Mouse (Mus musculus): ENCODE measurements around the gene Psmb4. TPM values are rescaled to one million over a fixed set of nuclear protein-coding genes. Genes with fewer than 3 reads are reported as not detected.
"Not testable (repeated sequence)": the region's sequence is repeated elsewhere in the genome, so short reads cannot be mapped to it uniquely, and the experiment has no call there.

The Psmb4 gene
- 100 to 1,000 TPM; 297 to 299 TPM for total RNA-seq (2021)

DNA sequence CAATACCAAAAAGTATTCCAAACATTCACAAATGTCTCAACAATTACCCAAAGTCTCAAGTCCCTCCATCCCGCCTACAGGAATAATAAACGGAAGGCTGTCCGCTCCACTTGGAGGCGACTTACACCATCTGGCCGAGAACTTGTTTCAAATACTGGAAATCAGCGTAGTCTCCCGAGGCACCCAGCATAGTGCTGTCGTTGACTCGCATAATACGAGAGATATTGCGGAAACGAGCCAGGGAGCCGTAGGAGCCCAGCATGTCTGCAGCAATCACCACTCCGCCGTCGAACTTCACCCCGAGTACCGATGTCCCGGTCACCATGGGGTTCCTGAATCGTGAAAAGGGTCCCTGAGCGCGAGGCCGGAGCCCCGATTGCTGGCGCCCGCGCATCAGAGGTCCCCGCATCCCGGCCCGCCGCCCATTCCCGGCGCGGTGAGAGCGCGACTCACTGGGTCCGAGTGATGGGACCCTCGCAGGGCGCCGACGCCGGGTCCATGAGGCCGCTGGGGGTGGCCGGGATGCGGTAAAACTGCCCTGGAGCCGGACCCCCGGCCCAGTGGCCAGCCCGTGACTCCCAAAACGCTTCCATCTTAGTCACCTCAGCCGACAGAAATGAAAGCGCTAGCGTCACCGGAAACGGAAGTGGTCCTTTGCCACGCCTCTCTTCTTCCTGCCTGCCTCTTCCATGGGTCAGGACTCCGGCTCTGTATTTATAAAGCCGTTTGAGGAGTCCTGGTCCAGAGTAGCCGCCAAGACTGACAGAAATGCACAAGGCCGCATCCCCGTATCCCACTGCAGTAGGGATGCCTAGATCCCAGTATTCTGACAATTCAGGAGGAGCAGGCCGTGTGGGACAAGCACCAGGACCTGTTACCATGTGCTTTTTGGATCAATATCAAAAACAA is at the start of gene Psmb4:
Gene Psmb4, minus strand, starts transcription at position 646 of the 909 bp plus-strand sequence.
- DNase-seq: peak; percentile 88

DNA sequence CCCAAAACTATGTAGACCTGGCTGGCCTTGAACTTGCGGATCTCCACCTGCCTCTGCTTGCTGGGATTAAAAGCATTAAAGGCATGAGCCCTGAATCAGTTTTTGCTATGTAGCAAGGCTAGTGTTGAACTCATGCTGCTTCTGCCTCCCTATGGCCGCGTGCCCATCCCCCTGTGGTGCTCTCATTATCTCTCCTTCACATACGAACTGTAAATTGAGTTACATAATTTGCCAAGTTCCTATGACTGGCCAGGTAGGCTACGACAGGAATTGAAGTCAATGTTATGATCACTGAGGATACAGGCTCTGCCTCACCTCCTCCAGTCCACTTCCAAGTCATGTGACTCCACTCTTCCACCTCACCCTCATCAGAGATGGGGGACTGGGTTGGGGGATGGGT is 49.4 kb upstream of the Psmb4 start:
- DNase-seq: not testable (repeated sequence)

DNA sequence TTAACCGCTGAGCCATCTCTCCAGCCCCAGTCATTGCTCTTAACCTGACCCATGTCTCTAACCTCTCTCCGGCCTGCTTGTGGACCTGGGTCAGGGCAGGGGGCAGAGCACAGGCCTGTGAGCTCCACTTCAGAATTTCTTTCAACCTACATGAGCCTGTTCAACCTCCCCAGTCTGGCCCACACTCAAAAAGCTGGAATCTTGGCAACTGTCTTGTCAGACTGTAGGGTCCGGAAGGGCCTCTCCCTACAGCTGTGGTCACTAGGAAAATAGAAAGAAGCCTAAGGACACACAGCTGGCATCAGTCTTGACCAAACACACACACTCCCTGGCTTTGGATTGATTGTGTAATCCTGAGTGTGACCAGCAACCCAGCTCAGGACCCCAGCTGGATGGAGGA is 48.6 kb upstream of the Psmb4 start:
- DNase-seq: peak; percentile 87

DNA sequence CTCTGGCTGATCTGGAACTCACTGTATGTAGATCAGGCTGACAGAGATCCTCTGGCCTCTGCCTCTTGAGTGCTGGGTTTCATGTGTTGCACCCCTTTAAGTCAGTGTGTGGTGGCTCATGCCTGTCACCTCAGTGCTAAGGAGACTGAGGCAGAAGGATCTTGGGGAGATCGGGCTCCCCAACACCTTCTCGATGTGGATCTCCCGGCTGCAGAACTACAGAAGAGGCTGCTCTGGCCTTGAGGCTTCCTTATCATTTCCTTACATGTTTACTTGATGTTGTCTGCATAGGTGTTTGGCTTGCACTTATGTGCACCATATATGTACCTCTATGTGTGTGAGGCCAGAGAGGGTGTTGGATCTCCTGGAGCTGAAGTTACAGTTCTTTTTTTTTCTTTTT is 47.8 kb upstream of the Psmb4 start:
- DNase-seq: not testable (repeated sequence)

DNA sequence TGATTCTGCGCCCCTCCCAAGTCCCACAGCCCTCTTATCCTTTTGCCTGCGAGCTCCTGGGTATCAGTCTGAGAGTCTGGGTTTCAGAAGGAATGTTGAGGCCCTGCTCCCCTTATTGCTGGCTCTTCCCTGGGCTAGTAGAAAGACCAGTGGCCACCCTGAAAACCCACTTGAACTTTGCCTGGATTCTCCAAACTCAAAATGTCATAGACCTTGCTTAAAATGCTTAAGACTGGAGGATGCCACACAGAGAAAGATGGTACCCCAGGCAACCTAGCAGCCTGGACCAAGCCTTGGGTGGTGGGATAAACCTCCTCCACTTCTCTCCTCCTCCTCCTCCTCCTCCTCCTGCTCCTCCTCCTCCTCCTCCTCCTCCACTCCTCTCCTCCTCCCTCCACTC is 46.8 kb upstream of the Psmb4 start:
- DNase-seq: not testable (repeated sequence)

DNA sequence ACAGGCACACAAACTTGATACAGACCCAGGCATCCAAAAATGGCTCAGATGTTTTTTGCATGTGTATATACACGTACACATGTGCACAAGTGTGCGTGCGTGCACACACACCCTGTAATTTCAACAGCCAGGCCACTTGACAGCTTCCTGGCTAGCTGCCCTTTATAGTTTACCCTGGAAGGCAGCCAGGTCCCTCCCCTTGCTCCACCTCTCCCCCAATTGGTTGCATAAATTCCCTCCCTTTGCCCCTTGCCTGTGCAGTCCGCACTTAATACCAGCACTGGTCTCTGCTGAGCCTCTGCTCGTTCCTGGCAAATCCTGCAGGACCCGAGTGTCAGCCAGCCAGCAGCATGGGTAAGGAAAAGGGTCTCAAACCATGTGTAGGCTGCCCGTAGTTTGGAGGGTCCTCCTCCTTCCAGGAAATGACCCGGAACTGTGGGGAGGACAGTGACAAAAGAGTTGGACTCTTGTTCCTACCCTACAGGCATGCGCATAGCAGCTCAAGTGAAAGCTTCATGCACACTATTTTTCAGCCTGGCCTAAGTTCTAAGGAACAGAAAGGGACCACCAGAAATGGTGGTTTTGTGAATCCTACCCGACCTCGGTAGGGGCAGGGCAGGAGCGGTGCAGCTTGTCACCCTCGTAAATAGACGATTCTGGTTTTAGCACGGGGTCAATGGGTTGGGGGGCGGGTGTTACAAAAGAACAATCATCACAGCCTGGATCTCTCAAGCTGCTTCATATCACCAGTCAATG is 46.2 kb upstream of the Psmb4 start, which contains the start of gene Selenbp1:
Gene Selenbp1, plus strand, starts transcription at position 248 of the 756 bp plus-strand sequence.
- DNase-seq: peak; percentile 95

DNA sequence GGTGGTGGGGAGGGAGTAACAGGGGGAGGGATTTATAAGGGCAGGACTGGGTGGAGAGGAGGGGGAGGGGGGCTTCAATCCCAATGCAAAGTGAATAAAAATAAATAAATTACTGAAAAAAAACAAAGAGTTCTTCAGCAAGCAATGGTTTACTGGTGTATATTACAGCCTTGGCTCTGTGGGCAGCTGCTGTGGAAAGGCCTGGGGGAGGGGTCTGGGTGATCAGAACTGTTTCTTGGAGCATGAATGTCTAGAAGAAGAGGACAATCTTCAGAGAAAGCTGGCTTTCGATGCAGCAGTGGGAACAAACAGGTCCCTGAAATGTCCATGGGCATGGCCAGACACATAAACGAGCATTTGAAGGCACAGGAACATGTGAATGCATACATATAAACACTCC is 45.5 kb upstream of the Psmb4 start:
- DNase-seq: not testable (repeated sequence)

DNA sequence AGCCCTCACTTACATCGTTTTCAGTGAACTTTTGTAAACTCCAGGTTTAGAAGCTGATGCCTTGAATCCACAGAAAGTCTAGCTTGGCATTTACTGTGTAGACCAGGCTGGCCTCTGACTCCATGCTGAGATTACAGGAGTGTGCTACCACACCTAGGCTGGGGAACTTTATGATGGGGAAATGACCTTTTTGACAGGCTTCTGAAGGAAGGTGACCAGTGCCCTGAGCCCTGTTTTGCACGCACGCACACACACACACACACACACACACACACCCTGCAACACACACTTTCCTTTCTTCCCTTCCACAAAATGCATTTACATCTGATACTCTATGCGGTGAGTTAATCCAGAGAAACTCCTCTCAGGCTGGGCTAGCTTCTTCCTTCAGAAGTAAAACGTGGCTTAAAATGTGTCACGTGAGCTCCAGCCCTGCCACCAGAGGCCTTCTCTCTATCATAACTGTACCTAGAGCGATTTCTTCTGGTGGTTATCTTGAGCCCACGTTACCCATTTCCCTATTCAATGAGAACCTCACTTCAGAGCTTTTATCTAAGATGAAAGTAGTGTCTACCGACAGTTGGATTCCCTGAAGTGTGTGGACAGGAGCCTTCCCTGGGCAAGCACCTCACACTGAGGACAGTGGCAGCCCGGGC is 44.8 kb upstream of the Psmb4 start:
- DNase-seq: not testable (repeated sequence)

DNA sequence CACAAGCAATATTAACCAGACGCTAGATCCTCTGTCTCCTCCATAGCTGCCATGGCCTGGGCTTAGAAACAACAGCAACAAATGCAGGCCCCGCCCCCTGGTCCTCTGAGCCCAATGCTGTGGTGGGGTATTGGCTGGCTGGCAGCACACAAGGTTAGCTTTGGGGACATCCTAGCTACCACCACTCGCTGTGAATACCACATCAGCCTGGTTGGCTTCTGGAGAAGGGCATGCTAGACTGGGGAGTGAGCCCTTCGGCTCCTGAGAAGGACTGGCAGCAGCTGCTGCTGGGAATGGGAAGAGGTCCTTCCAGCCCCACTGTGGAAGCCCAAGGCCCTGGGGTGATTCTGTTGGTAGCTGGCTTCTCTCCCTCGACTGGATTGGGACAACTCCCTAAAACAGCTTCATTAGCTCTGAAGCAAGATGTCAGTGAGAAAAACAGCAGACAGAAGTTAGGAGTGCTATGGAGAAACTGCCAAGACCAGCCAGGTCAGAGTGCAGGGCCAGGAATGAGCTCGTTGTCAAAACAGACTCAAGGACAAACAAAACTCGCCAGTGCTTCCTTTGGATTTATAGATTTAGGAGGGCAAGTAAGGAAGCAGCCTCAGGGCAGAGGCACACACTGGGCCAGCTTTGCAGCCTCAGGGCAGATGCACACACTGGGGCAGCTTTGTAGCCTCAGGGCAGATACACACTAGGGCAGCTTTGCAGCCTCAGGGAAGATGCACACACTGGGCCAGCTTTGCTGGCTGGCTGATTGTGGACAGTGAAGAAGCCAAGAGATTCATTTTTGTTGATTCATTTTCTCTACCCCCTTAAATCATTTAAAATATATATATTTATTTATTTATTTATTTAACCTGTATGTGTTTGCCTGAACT is 43.9 kb upstream of the Psmb4 start:
- DNase-seq: peak; percentile 26

DNA sequence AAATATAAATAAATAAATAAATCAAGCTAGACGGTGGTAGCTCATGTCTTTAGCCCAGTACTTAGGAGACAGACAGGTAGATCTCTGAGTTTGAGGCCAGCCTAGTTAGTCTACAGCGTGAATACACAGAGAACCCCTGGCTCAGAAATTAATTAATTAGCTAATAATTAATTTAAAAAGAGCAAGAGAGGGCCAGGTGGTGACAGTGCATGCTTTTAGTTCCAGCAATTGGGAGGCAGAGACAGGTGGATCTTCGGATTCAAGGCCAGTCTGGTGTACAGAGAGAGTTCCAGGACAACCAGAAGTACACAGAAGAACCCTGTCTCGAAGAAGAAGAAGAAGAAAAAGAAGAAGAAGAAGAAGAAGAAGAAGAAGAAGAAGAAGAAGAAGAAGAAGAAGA is 42.2 kb upstream of the Psmb4 start:
- not testable (repeated sequence) for DNase-seq

DNA sequence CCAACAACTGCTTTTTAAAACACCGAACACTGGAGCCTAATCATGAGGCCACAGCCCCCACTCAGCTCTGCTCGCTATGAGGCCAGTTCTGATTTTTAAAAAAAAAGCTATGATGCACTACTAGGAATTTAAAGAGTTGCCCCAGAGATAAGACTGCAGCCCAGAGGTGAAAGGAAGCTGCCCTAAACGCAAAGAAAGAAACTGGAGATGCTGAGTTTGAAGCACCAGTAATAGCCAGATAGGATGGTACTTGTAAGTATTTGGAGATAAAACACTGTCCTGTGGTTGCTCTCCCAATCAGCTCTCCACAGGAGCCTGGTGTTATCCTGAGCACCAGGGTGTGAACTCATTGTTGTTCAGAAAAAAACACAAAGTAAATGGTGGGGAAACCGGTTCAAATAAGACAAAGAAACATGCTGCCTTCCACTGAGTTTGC is 39.6 kb upstream of the Psmb4 start:
- DNase-seq: not testable (repeated sequence)

DNA sequence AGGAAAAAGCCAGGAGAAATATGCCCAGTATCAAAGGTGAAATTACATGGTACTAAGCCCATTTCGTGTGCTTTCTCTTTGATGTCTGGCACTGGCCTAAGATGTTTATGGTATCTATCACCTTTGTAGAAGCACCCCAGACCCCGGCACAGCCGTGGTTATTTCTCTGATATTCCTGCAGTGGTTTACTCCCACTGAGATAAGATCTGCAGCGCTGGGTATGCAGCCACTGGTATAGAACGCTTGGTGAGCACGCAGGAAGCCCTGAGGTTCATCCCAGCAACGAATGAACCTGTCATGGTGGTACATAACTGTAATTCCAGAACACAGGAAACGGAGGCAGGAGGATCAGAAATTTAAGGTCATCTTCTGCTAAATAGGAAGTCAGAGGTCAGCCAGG is 37.9 kb upstream of the Psmb4 start:
- DNase-seq: no peak

DNA sequence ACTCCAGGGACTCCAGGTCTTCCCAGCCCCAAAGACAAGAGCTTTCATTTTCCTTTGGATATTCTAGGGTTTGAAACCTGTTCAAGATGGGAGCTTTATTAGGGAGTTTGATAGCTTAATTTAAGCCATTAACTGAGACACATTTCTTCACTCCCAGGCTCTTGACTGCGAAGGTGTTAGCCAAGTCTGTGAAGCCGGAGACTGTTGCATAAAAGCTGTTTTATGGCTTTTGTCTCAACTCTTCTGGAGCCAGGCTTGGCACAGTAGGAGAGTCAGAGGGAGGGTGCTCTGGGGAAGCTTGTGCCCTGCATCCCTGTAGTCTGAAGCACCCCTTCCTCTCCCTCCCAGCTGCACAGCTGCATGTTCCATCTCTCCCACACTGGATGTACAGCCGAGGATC is 35.6 kb upstream of the Psmb4 start:
- no peak for DNase-seq

DNA sequence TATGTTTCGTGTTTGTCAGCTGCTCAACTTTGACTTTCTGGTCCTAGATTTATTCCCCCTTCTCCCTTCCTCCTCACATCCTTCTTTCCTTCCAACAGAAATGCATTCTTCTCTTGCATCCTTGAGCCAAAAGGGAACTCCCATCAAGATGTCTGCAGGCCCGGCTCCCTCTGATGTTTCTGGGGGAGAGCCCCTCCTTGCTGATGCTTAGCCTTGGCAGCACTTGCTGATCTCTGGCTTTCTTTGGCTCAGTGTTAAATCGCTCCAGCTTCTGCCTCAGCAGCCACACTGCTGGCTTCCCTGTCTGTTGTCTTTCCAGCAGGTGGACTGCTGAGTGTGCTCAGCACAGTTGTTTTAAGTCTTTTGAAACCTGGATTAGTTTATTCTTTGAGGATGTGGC is 34.3 kb upstream of the Psmb4 start:
- DNase-seq: no peak

DNA sequence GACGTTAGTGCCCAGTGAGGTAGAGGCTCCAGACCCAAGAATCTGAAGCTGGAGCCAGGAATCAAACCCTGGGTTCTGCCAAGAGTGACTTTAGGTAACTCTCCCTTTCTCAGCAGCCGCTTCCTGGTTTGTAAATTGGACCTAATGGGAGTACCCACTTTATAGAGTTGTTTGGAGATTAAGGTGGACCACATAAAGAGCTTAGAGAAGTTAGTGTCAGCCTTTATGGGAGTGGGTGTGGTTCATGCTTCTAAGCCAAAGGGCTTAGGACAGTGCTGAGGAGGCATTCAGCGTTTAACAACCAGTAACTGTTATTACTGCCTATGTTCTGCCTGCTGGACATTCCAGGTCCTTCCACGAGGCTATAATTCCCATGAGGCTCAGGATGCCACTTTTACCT is 32.1 kb upstream of the Psmb4 start:
- DNase-seq: no peak

DNA sequence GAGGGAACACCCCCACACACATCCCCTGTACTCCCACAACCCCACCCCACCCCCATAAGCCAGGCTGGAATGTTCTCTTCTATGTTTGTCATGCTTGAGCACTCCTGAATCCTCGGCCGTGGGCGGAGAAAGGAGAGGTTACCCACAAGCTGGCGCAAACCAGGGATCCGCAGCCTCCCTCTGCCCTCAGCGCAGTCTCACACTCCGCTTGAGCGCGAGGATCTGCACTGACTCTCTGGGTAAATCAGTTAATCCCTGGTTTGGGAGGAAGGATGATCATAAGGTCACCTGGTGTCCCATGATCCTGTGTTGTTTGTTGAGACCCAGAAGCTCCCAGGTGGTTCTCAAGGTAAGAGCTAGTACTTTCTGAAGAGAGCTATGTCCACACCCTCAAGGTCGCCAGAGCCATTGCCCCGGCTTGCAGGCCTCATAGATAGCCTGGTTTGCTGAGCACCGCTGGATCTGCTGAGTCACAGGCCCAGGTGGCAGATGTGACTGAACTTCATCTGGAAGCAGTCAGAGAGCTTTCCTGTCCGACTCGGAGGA is 31.1 kb upstream of the Psmb4 start:
- DNase-seq: no peak

DNA sequence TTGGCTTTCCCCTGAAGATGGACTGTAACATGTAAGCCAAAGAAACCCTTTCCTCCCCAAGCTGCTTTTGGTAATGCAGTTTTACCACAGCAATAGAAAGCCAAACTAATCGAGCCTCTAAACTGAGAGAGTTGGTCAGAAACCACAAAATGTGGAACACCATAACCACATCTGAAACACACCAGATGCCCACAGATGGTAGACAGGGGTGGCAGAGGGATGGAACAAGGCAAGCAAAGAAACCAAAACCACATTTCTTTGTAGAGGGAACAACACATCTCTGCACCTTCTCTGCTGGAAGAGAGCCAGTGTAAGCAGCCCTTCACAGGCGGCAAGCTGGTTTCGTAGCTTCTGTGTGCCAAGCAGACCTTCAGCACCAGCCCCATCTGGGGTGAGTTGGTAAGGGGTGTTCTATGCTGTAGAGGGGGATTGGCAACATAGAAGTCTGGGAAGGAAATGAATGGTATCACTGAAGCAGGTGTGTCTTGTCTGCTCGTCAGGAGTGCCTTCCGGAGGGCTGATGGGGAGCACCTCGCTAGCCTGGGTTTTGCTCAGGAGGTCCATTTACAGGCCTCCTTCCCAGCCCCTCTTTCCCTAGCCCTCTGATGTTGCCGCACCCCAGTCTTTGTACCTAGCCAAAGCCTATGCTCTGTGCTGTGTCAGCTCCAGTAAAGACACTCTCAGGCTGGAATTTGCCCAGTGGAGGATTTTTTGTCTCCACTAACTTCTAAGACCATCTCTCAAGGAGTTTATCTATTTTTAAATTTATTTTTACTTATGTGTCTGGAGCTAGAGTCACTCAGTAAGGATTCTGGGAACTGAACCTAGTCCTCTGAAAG is 29.4 kb upstream of the Psmb4 start:
- no peak for DNase-seq

DNA sequence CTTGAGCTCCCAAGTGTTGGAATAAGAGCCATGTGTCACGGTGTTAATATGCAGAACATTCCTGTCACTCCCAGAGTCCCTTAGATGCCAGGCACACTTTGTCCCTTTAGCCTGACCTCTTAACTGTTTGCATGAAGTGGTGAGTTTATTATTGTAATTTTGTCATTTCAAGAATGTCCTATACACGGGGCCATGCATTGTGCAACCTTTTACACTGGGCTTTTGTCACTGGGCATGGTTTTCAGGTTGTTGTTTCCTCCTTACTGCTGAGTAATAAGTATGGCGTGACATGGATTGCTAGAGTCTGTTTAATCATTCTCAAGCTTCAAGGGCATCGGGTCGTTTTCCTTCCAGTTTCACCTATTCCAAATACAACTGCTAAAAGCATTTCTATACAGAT is 27.0 kb upstream of the Psmb4 start:
- DNase-seq: no peak

DNA sequence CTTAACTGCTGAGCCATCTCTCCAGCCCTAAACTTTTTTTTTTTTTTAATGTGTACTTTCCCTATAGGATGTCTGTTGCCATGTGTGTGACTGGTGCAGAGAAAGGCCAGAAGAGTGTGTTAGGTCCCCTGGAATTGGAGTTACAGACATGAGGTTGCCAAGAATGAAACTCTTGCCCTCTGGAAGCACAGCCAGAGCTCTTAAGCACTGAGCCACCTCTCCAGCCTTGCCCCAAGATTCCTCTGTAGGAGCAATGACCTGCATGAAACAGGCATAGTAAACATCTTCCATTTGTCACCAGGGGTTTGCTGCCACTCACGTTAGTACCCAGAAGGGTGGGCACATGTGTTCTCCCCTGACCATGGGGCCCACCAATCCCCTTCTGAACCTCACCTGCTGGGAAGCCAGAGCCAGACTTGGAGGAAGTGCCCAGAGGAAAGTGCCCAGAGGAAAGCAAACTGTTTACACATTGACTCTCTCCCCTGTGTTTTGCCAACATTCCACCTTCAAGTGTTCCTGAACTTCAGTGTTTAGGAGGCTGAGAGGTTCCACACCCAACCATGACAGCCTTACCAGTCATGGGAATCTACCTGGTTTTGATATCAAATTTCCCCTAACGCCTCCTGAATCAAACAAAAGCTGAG is 24.4 kb upstream of the Psmb4 start:
- DNase-seq: no peak

DNA sequence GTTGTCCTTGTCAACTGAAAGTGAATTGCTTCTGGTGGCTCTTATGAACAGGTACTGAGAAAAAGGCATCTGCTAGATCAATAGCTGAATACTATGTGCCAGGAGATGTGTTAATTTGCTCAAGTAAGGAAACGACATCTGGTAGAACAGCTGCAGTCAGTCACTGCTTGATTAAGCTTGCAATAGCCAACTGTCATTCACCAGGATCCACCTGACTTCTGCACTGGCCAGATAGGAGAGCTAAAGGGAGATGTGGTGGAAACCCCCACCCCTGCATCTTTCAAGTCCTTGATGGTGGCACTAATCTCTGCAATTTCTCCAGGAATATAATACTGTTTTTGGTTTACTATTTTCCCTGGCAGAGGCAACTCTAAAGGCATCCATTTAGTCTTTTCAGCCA is 19.7 kb upstream of the Psmb4 start:
- no peak for DNase-seq
